Mouse (Mus musculus): ENCODE measurements around the gene Rab4a.

GRCm38 (mm10) chr8:123865786-123866185 lies 60.0 kb downstream of the Rab4a start:
- no peak for TF ChIP-seq CTCF (IDR thresholded peaks at IDR 0.05; ENCODE audit: insufficient read depth, low read depth, low read length)
- no peak for TF ChIP-seq POLR2A (IDR thresholded peaks at IDR 0.05; ENCODE audit: insufficient read depth, low read depth, low read length)

Measured in olfactory bulb, adult 2 months (tissue).